Mouse (Mus musculus) kidney, embryonic 15.5 days (tissue): ENCODE data around the gene Bcl9l. TPM values are rescaled to one million over a fixed set of nuclear protein-coding genes. Genes with fewer than 3 reads are reported as not detected.
A peak's percentile ranks its signal among the peaks of the same experiment; 100 is the strongest.

Experiments
- ATAC-seq: fragments of 200-750 bp; cut with Nextera tagmentation; replicated peaks from 2 replicates; pipeline ENCODE4 v1.8.0; 2017; ENCODE audit warnings: moderate TSS enrichment; ENCODE audit not compliant: low FRiP score
- H3K27ac ChIP-seq: fragments of 300-500 bp; sonication (generic); 2 replicates; pipeline ENCODE4 v1.5.1; 2015; ENCODE audit warnings: mild to moderate bottlenecking, inconsistent platforms
- H3K27me3 ChIP-seq: fragments of 300-500 bp; sonication (generic); 2 replicates; pipeline ENCODE4 v1.6.1; 2015; ENCODE audit warnings: inconsistent platforms
- H3K36me3 ChIP-seq: fragments of 300-500 bp; sonication (generic); 2 replicates; pipeline ENCODE4 v1.6.1; 2015; ENCODE audit warnings: inconsistent platforms
- H3K4me1 ChIP-seq: fragments of 300-500 bp; sonication (generic); 2 replicates; pipeline ENCODE4 v1.6.1; 2015; ENCODE audit warnings: inconsistent platforms
- H3K4me2 ChIP-seq: fragments of 300-500 bp; sonication (generic); 2 replicates; pipeline ENCODE4 v1.6.1; 2015; ENCODE audit warnings: moderate library complexity, mild to moderate bottlenecking, inconsistent platforms
- H3K4me3 ChIP-seq: fragments of 300-500 bp; sonication (generic); replicated peaks from 2 replicates; pipeline ENCODE4 v1.5.1; 2015; ENCODE audit warnings: mild to moderate bottlenecking, inconsistent platforms
- H3K9ac ChIP-seq: fragments of 300-500 bp; sonication (generic); 2 replicates; pipeline ENCODE4 v1.6.1; 2015; ENCODE audit warnings: mild to moderate bottlenecking, inconsistent platforms
- H3K9me3 ChIP-seq: fragments of 300-500 bp; sonication (generic); replicated peaks from 2 replicates; pipeline ENCODE4 v1.6.1; 2016; ENCODE audit warnings: inconsistent platforms
- WGBS: fragments of 180-500 bp; shearing (Covaris S2); methylation state at CpG from one replicate; pipeline ENCODE4 v1.1.7; 2015; ENCODE audit warnings: mixed read lengths; 5-methylcytosine and 5-hydroxymethylcytosine counted together
- polyA plus RNA-seq: library from polyadenylated mRNA; unstranded; fragments of >200 nt; fragmentation: Nextera tagmentation; extraction: Ambion mirVana; gene quantifications from 2 replicates; pipeline ENCODE4 v1.2.1, GENCODE M21; 2015

Gene Bcl9l
- polyA plus RNA-seq, 1 experiment from 2014 or later: 11.7 TPM

DNA sequence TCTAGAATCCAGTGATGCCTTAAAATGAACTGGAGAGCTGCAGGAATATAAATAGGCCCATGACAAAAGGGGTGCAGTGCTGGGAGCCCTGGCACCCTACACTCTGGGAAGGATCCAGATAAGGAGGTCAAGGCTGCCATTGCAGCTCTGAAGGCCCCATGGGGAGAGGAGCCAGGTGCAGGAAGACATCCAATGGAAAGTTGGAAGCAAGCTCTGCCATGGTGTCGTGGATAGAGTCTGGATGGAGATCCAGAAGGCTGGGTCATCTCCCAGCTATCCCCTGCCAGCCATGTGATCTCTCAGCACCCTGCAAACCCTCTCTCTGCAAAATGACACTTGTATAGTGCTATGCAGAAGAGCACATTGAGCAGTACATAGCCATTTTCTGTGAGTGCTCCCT is 8.3 kb upstream of the Bcl9l start:
- 30% methylated on average over 1 of the region's 1 CpGs for WGBS

DNA sequence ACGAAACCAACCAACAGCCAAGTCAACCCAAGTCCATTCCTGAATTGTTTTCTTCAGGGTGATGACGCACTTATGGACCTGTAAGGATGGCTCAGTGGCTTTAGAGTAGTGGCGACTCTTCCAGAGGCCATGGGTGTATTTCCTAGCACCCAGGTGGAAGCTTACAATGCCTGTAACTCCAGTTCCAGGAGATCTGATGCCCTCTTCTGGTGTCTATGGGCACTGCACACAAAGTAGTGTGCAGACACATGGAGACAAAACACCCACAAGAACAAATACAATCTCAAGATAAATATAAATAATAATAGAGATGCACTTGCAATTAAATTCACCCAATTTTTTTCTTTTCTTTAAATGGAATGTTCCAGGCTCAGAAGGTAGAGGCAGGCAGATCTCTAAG is 6.7 kb upstream of the Bcl9l start:
- no peak overlapping the region for H3K9ac ChIP-seq
- ATAC-seq: no peak
- H3K4me1 ChIP-seq: peaks cover 27% of the 10 kb centered on the region
- no peak overlapping the region for H3K27ac ChIP-seq
- no peak overlapping the region for H3K4me3 ChIP-seq
- no peaks in the 10 kb centered on the region for H3K9me3 ChIP-seq
- no peak overlapping the region for H3K4me2 ChIP-seq
- 92% methylated on average over 3 of the region's 3 CpGs for WGBS
- H3K27me3 ChIP-seq: no peaks in the 10 kb centered on the region
- no peaks in the 10 kb centered on the region for H3K36me3 ChIP-seq

More for the DNA sequence above, 8.3 kb upstream of the Bcl9l start:
- Histone ChIP-seq H3K4me2 (no peak overlapping the region), H3K9me3 (no peaks in the 10 kb centered on the region), H3K9ac (0 out of 2 replicates have a peak overlapping the region, but pooled peaks have one; percentile 4), H3K36me3 (no peaks in the 10 kb centered on the region), H3K4me1 (peaks cover 14% of the 10 kb centered on the region), H3K27ac (no peak overlapping the region), H3K4me3 (no peak overlapping the region), H3K27me3 (no peaks in the 10 kb centered on the region)
- no peak for ATAC-seq

DNA sequence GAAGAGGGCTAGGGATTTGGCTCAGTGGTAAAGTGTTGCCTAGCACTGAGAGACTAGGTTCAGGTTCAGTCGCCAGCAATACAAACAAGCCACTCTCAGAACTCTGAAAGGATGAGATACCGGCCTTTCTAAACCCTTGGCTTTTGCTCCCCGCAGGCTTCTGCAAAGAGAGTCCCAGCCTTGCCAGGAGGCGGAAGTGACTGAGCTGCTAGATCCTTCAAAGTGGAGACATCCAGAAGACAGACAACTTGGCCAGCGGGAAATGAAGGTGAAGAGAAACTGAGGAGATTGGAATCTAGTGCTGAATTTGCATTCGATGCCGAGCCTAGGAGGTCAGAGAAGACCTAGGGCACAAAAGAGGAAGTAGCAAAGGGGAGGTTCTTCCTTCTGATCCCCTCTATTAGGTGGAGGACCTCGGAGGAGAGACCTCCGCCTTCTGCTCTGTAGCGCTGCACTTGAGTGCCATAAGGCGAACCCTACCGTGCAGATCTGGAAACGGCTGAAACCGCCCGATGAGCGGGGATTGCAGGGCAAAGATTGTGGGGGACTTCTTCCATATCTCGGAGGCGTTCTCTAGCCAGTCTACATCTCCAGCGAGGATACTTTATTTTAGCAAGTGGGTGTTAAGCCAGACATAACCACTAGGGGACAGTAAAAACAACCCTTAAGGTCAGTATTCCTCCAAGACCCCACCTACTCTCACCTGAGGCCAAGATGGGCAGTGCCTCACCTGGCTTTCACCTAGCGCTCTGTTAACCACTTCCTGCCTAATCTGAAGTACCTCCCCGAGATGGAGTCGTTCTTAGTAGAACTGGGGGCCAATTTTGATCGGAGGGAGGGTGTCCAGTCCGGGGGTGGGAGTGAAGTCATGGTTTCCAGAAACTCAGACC is 5.0 kb upstream of the Bcl9l start:
- peak overlapping the region; percentile 87 for H3K9ac ChIP-seq
- peak overlapping the region; percentile 95 for H3K4me2 ChIP-seq
- no peak for ATAC-seq
- H3K36me3 ChIP-seq: no peaks in the 10 kb centered on the region
- H3K4me1 ChIP-seq: peaks cover 32% of the 10 kb centered on the region
- peak overlapping the region; percentile 80 for H3K4me3 ChIP-seq
- no peaks in the 10 kb centered on the region for H3K9me3 ChIP-seq
- H3K27ac ChIP-seq: peak overlapping the region; percentile 99
- no peaks in the 10 kb centered on the region for H3K27me3 ChIP-seq
- 6% methylated on average over 24 of the region's 24 CpGs for WGBS

DNA sequence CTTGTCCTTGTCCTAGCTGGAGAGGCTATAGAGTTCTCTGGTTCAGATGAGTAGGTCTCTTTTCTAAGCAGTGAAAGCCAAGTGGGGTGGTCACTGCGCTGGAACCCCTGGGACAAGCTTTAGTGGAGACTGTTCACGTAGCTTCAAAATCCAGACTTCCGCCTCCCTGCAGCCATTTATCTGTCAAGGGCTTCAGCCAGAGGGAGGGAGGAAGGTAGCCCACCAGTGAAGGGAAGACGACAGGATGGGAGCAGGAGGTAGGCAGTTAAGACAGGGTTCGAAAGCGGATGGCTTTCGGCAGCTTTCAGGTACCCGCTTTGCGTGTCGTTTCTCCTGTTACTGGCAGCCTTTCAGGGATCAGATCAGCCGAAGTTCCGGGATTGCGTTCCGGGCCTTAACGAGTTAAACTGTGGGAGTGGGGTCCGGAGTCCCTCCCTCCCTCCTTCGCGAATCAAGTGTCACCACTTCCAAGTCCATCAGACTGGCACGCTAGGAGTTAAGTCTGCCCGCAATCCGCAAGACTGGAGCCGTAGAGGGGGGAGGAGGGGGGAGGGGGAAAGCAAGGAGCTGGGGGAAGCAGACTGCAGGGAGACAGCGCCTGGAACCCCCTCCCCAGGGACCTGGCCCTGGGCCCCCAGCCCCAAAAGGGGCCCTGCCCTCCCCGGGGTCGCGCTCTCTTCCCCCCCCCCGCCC is 4.2 kb upstream of the Bcl9l start:
- no peaks in the 10 kb centered on the region for H3K9me3 ChIP-seq
- WGBS: 0% methylated on average over 25 of the region's 27 CpGs
- H3K27ac ChIP-seq: peak overlapping the region; percentile 99
- no peaks in the 10 kb centered on the region for H3K27me3 ChIP-seq
- H3K4me2 ChIP-seq: peak overlapping the region; percentile 95
- peak overlapping the region; percentile 87 for H3K9ac ChIP-seq
- H3K4me1 ChIP-seq: peaks cover 32% of the 10 kb centered on the region
- no peaks in the 10 kb centered on the region for H3K36me3 ChIP-seq
- H3K4me3 ChIP-seq: peak overlapping the region; percentile 80
- peak; percentile 65 for ATAC-seq

DNA sequence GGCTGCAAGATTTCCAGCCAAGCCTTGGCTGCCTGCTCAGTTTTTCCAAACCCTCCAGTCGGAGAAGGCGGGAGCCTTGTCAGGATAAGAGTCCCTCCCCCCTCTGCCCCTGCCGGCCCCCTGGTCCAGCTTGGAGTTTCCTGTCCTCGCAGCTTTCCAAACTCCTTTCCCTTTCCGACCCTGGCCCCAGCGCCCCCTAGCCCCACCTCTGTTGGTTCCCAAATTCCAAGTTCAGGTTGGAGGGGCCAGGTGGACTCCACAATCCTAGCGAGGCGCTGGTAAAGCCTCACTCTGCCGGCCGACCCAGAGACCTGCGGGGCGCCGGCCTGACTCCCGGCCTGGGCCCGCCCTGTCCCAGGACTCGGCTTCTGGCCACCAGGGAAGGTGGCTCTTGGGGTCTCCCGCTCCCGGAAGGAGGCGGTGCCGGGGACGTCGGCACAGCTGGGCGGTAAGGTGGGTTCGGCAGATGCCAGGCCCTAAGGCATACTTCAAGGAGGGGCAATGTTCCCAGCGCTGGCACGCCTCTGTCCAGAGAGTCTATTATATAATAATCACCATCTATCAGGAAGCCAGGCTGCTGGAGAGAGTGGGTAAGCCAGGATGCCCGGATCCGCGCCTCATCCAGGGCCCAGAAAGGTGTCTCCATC is 3.5 kb upstream of the Bcl9l start:
- ATAC-seq: peak; percentile 61
- H3K9ac ChIP-seq: peak overlapping the region; percentile 87
- under 1% methylated on average over 29 of the region's 29 CpGs for WGBS

DNA sequence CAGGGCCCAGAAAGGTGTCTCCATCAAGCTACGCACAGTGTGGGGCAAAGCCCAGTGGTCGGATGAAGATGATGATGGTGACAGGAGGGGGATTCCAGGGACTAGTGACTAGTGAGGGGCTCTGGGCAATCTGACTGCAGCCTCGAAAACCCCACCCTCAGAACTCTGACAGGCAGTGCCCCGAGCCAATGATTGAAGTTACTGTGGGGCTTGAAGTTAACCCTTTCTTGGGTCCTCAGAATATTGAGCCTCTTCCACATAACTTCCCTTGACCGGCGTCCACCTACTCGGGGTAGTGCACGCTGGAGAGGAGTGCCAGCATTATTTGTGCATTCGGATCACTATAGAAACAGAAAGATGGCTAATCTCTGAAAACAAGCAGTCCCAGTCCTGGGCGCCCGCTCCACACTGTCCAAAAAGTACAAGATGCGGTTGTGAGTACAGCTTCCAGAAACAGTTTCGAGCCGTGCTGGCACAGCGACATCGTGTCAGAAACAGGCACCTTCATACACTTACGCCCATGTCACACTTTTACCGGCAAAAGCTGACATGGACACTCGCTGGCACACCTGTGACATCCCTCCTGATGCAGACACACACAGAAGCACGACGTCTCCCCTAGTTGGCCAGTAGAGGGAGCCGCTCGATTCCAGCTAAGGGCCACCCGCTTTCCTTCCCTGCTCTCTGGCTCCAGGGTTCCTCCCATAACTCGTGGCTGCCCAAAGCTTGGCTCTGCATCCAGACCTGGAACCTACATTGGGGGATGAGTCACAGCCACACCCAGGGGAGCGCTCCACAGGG is 2.8 kb upstream of the Bcl9l start:
- WGBS: under 1% methylated on average over 26 of the region's 26 CpGs
- peak; percentile 47 for ATAC-seq

More for the DNA sequence above, 3.5 kb upstream of the Bcl9l start:
- Histone ChIP-seq H3K4me2 (peak overlapping the region; percentile 95), H3K4me1 (peaks cover 37% of the 10 kb centered on the region), H3K27me3 (no peaks in the 10 kb centered on the region), H3K36me3 (no peaks in the 10 kb centered on the region), H3K9me3 (no peaks in the 10 kb centered on the region), H3K4me3 (peak overlapping the region; percentile 80), H3K27ac (peak overlapping the region; percentile 99)

DNA sequence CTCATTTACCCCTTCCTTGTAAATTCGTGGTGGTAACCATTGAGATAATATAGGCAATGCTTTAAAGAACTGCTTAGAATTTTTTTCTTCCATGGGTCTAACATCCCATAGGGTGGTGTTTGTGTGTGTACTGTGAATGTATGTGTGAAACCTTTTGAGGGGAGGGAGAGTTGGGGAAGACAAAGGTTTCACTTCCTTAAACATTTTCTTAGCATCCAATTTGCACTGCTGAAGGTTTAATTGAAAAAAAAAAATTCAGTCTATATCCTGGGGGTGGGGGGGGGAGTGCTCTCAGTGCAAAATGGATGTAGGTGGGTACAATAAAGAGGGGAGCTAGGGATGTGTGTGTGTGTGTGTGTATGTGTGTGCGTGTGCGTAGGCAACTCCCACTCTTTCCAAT is 513 bp upstream of the Bcl9l start:
- Histone ChIP-seq H3K36me3 (no peaks in the 10 kb centered on the region), H3K27me3 (no peaks in the 10 kb centered on the region), H3K9ac (peak overlapping the region; percentile 95), H3K4me1 (peaks cover 67% of the 10 kb centered on the region), H3K9me3 (no peaks in the 10 kb centered on the region), H3K4me3 (peak overlapping the region; percentile 98), H3K4me2 (peak overlapping the region; percentile 87), H3K27ac (peak overlapping the region; percentile 91)
- ATAC-seq: no peak
- WGBS: 11% methylated on average over 3 of the region's 3 CpGs

More for the DNA sequence above, 2.8 kb upstream of the Bcl9l start:
- peak overlapping the region; percentile 87 for H3K9ac ChIP-seq
- H3K36me3 ChIP-seq: no peaks in the 10 kb centered on the region
- peak overlapping the region; percentile 99 for H3K27ac ChIP-seq
- H3K4me3 ChIP-seq: peak overlapping the region; percentile 80
- peak overlapping the region; percentile 95 for H3K4me2 ChIP-seq
- no peaks in the 10 kb centered on the region for H3K9me3 ChIP-seq
- H3K27me3 ChIP-seq: no peaks in the 10 kb centered on the region
- H3K4me1 ChIP-seq: peaks cover 45% of the 10 kb centered on the region

DNA sequence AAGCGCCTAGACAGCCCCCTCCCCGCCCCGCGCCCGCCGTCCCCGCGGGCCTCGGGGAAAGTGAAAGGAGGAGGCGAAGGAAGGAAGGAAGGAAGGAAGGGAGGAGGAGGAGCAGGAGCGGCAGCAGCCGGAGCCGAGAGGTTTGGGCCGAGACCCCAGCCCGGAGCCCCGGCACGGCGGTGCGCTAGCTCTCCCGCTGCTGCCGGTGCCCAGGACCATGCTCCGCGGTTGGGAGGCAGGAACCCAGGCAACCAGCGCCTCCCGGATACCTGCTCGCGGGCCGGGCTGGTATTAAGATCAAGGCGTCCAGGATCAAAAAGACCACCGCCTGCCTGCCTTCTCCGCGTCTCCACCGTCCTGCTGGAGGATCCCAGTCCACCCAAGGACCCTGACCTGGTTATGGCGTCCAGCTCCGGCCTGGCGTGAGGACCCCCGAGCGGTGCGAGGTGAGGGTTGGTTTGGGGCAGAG is 450 bp downstream of the Bcl9l start:
- H3K4me1 ChIP-seq: peaks cover 67% of the 10 kb centered on the region
- H3K4me3 ChIP-seq: peak overlapping the region; percentile 98
- H3K36me3 ChIP-seq: no peaks in the 10 kb centered on the region
- no peak for ATAC-seq
- no peaks in the 10 kb centered on the region for H3K27me3 ChIP-seq
- WGBS: under 1% methylated on average over 37 of the region's 39 CpGs
- H3K9me3 ChIP-seq: no peaks in the 10 kb centered on the region
- H3K9ac ChIP-seq: peak overlapping the region; percentile 95
- H3K4me2 ChIP-seq: peak overlapping the region; percentile 87
- H3K27ac ChIP-seq: peak overlapping the region; percentile 91

DNA sequence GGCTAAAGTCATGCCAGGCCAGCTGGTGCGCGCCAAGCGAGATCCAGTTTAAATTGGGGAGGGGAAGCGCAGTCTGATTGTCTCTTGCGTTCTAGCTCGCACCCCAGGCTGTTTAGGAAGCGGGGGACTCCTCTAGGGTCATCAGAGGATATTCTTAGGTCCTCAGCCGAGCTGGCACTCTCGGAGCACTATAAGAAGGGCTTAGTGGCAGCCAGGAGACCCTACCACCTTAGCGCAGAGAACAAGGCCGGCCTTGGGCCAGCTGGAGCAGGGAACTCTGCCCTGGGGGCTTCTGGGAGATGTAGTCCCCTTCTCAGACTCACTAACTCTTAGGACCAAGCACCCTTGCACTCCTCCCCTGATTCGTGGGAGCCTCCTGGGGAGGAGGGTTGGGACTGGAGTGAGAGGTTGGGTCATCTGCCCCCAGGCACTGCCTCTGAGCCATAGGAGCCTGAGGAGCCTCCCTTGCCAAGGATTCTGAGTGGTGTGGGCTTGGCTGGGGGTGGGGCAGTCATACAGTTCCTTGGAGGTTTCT is 952 bp downstream of the Bcl9l start:
- no peaks in the 10 kb centered on the region for H3K36me3 ChIP-seq
- H3K4me2 ChIP-seq: peak overlapping the region; percentile 87
- peak overlapping the region; percentile 91 for H3K27ac ChIP-seq
- WGBS: under 1% methylated on average over 12 of the region's 12 CpGs
- peaks cover 69% of the 10 kb centered on the region for H3K4me1 ChIP-seq
- peak overlapping the region; percentile 98 for H3K4me3 ChIP-seq
- H3K9ac ChIP-seq: peak overlapping the region; percentile 95
- no peaks in the 10 kb centered on the region for H3K27me3 ChIP-seq
- peak; percentile 35 for ATAC-seq
- H3K9me3 ChIP-seq: no peaks in the 10 kb centered on the region

DNA sequence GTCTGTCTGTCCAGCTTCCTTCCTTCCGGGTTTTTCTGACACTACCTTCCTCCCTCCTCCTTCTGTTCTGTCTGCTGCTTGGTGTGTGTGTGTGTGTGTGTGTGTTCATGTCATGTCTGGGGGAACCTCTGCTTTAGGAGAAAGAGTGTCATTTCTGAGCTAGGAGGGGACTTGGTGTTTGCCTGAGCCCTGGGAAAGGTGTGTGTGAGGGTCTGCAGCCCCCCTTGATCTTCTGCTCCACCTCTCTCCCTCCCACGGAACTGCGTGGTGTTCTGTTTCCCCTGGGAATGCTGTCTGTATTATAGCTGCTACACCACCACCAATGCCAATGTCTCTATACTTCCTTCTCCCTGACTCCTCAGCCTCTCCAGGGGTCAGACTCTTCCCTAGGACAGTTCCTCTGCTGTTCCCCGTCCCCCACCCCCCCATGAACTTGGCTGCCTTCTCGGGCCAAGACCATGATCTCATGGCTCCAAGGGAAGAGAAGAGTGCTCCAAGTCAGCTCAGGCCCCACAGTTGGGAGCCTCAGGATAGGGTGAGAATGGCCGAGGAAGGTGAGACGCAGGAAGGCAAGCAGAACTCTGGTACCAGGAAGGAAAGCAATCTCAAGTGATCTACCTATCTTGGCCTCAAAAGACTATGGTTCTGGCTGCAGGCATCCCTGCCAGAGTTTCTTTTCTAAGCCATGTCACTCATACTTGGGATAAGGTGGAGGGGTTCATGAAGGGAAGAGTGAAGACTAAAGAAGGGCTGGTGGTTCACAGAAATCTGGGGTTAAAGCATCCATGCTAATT is 1.9 kb downstream of the Bcl9l start:
- Histone ChIP-seq H3K4me2 (peak overlapping the region; percentile 87), H3K27ac (peak overlapping the region; percentile 91), H3K4me1 (peaks cover 77% of the 10 kb centered on the region), H3K9me3 (no peaks in the 10 kb centered on the region), H3K4me3 (peak overlapping the region; percentile 98), H3K36me3 (no peaks in the 10 kb centered on the region), H3K9ac (peak overlapping the region; percentile 95), H3K27me3 (no peaks in the 10 kb centered on the region)
- ATAC-seq: no peak
- WGBS: 9% methylated on average over 7 of the region's 7 CpGs
